Mouse (Mus musculus) heart, embryonic 11.5 days (tissue): ENCODE results near the gene Arfip1. TPM values are rescaled to one million over a fixed set of nuclear protein-coding genes. Genes with fewer than 3 reads are reported as not detected.

Experiments
- ATAC-seq: fragments of 200-750 bp; cut with Nextera tagmentation; replicated peaks from 2 replicates; pipeline ENCODE4 v1.8.0; 2017; ENCODE audit warnings: moderate library complexity; ENCODE audit not compliant: insufficient number of reproducible peaks, low FRiP score, low TSS enrichment
- H3K27ac ChIP-seq: fragments of 300-500 bp; sonication (generic); 2 replicates; pipeline ENCODE4 v1.5.1; 2014; ENCODE audit warnings: mild to moderate bottlenecking, low read depth, low read length
- H3K27me3 ChIP-seq: fragments of 300-500 bp; sonication (generic); 2 replicates; pipeline ENCODE4 v1.6.1; 2014; ENCODE audit warnings: mild to moderate bottlenecking, low read length, mixed read lengths; ENCODE audit not compliant: control insufficient read depth, insufficient read depth
- H3K36me3 ChIP-seq: fragments of 300-500 bp; sonication (generic); 2 replicates; pipeline ENCODE4 v1.6.1; 2014; ENCODE audit warnings: mild to moderate bottlenecking, low read length, moderate library complexity, mixed read lengths; ENCODE audit not compliant: control insufficient read depth, insufficient read depth
- H3K4me1 ChIP-seq: fragments of 300-500 bp; sonication (generic); 2 replicates; pipeline ENCODE4 v1.6.1; 2014; ENCODE audit warnings: low read length; ENCODE audit not compliant: control insufficient read depth, insufficient read depth
- H3K4me2 ChIP-seq: fragments of 300-500 bp; sonication (generic); 2 replicates; pipeline ENCODE4 v1.6.1; 2014; ENCODE audit warnings: mild to moderate bottlenecking, moderate library complexity
- H3K4me3 ChIP-seq: fragments of 300-500 bp; sonication (generic); 2 replicates; pipeline ENCODE4 v1.5.1; 2014; ENCODE audit warnings: low read depth, low read length
- H3K9ac ChIP-seq: fragments of 300-500 bp; sonication (generic); 2 replicates; pipeline ENCODE4 v1.6.1; 2014; ENCODE audit warnings: mild to moderate bottlenecking, low read depth, low read length, moderate library complexity
- H3K9me3 ChIP-seq: fragments of 300-500 bp; sonication (generic); replicated peaks from 2 replicates; pipeline ENCODE4 v1.6.1; 2016; ENCODE audit warnings: low read length; ENCODE audit not compliant: control insufficient read depth
- WGBS: fragments of 180-500 bp; shearing (Covaris S2); extraction: QIAGEN DNeasy Blood & Tissue Kit; methylation state at CpG from one replicate; pipeline ENCODE4 v1.1.7; 2014; ENCODE audit not compliant: insufficient replicate concordance; 5-methylcytosine and 5-hydroxymethylcytosine counted together
- polyA plus RNA-seq: library from polyadenylated mRNA; unstranded; fragments of >200 nt; fragmentation: Nextera tagmentation; extraction: Ambion mirVana; gene quantifications from 2 replicates; pipeline ENCODE4 v1.2.1, GENCODE M21; 2014

Arfip1 gene
- polyA plus RNA-seq, 1 experiment from 2014 or later, result 42.6 TPM

GRCm38 (mm10) chr3:84450651-84451050 is 131.8 kb downstream of the Arfip1 start:
- Histone ChIP-seq H3K9me3 (no peaks in the 10 kb centered on the region), H3K9ac (no peak overlapping the region), H3K4me3 (no peak overlapping the region), H3K27ac (no peak overlapping the region), H3K27me3 (peaks cover 21% of the 10 kb centered on the region), H3K36me3 (no peaks in the 10 kb centered on the region), H3K4me1 (0 out of 2 replicates have a peak, but pooled peaks cover 4% of the 10 kb centered on the region), H3K4me2 (no peak overlapping the region)
- 70% methylated on average over 3 of the region's 3 CpGs for WGBS
- no peak for ATAC-seq

- WGBS, result 81% methylated on average over 9 of the region's 9 CpGs
- Histone ChIP-seq H3K4me1 (0 out of 2 replicates have a peak, but pooled peaks cover 4% of the 10 kb centered on the region), H3K4me2 (no peak overlapping the region), H3K4me3 (no peak overlapping the region), H3K27ac (no peak overlapping the region), H3K36me3 (no peaks in the 10 kb centered on the region), H3K27me3 (peaks cover 29% of the 10 kb centered on the region), H3K9me3 (no peaks in the 10 kb centered on the region), H3K9ac (no peak overlapping the region)
- no peak for ATAC-seq
Observed at GRCm38 (mm10) chr3:84449015-84449414, 133.4 kb downstream of the Arfip1 start.

- Histone ChIP-seq H3K4me1 (peaks cover 11% of the 10 kb centered on the region; the same call in 1 of the 2 replicates), H3K9me3 (no peaks in the 10 kb centered on the region), H3K4me3 (no peak overlapping the region), H3K9ac (no peak overlapping the region), H3K36me3 (no peaks in the 10 kb centered on the region), H3K27ac (no peak overlapping the region), H3K27me3 (peaks cover 32% of the 10 kb centered on the region), H3K4me2 (no peak overlapping the region)
- no peak for ATAC-seq
- 63% methylated on average over 5 of the region's 5 CpGs for WGBS
Observed at GRCm38 (mm10) chr3:84447803-84448202, 134.6 kb downstream of the Arfip1 start.

Other genes with a start within 250 kb of the Arfip1 start
- 1.4 and 5.0 TPM in 2 replicates for gene Fhdc1, start 102.2 kb downstream of the Arfip1 start, polyA plus RNA-seq
- not detected in 2 replicates for gene Tigd4, start 10.9 kb upstream of the Arfip1 start, polyA plus RNA-seq
- 0.44 and 0.49 TPM in 2 replicates for gene Tmem154, start 83.6 kb upstream of the Arfip1 start, polyA plus RNA-seq
- 7.5 and 8.4 TPM in 2 replicates for gene Fbxw7, start 232.6 kb upstream of the Arfip1 start, polyA plus RNA-seq